Mouse (Mus musculus): ENCODE measurements around the gene Ttc38. TPM values are rescaled to one million over a fixed set of nuclear protein-coding genes. Genes with fewer than 3 reads are reported as not detected.

The Ttc38 gene
- total and polyA plus RNA-seq, 3 experiments = 2.1 to 4.2 TPM; not detected in 1

- TF ChIP-seq CHD2 (IDR thresholded peaks at IDR 0.05; ENCODE audit: low read length) (no peak), GABPA (IDR thresholded peaks at IDR 0.05; ENCODE audit: low read depth, low read length) (no peak), UBTF (IDR thresholded peaks at IDR 0.05; ENCODE audit: borderline replicate concordance, insufficient read depth, low read depth, low read length) (0 out of 2 replicates have a peak, but pooled peaks have one; percentile 60), ELF1 (IDR thresholded peaks at IDR 0.05; ENCODE audit: low read depth, low read length) (peak; percentile 84), EP300 (IDR thresholded peaks at IDR 0.05; ENCODE audit: low read depth in 1 of 2, low read length in 2 of 2) (no peak), MAX (IDR thresholded peaks at IDR 0.05; ENCODE audit: low read length) (peak; percentile 84), SMC3 (IDR thresholded peaks at IDR 0.05; ENCODE audit: low read depth, low read length) (no peak), JUND (IDR thresholded peaks at IDR 0.05; ENCODE audit: low read depth, low read length) (no peak), ZMIZ1 (IDR thresholded peaks at IDR 0.05; ENCODE audit: low read depth, low read length) (peak; percentile 92), USF1 (IDR thresholded peaks at IDR 0.05; ENCODE audit: low read depth, low read length) (no peak), MAZ (IDR thresholded peaks at IDR 0.05; ENCODE audit: low read depth, low read length) (no peak; the same call in 1 of the 2 replicates), MAFK (IDR thresholded peaks at IDR 0.05; ENCODE audit: borderline replicate concordance, low read depth, low read length) (no peak), MEF2A (IDR thresholded peaks at IDR 0.05; ENCODE audit: extremely low read depth, insufficient replicate concordance, low read depth, low read length, poor library complexity, severe bottlenecking) (no peak), NRF1 (IDR thresholded peaks at IDR 0.05; ENCODE audit: insufficient read depth, low read depth, low read length, poor library complexity, severe bottlenecking) (peak; percentile 98)
Measured at GRCm38 (mm10) chr15:85811535-85812277, 20.4 kb upstream of the Ttc38 start, which contains the start of gene Cdpf1 (continued).

GRCm38 (mm10) chr15:85813428-85813827 lies 18.7 kb upstream of the Ttc38 start:
- peak; percentile 68 for DNase-seq (ENCODE audit: low read depth, low spot score)
- Histone ChIP-seq H3K79me2 (ENCODE audit: control insufficient read depth, insufficient read depth, low read length, poor library complexity) (peaks cover 2% of the 10 kb centered on the region; the same call in 1 of the 2 replicates), H3K27me3 (ENCODE audit: control insufficient read depth in 1 of 2, insufficient read depth in 2 of 2, low read length in 2 of 2) (no peaks in the 10 kb centered on the region), H3K4me3 (ENCODE audit: control insufficient read depth in 1 of 2, insufficient read depth in 1 of 2, low read depth in 2 of 2, low read length in 2 of 2) (peak overlapping the region; percentile 38 to 47), H3K36me3 (ENCODE audit: control insufficient read depth in 1 of 2, insufficient read depth in 2 of 2, low read length in 2 of 2) (peaks cover 0 to 15% of the 10 kb centered on the region in 2 experiments; a peak in 2 of 4 replicates), H3K9me3 (replicated peaks; ENCODE audit: insufficient read depth, low read length) (no peaks in the 10 kb centered on the region), H3K27ac (ENCODE audit: control insufficient read depth, low read depth, low read length) (no peak overlapping the region; the same call in 1 of the 2 replicates), H3K9ac (ENCODE audit: control insufficient read depth, low read depth, low read length, poor library complexity, severe bottlenecking) (peak overlapping the region; percentile 27; the same call in 1 of the 2 replicates), H3K4me1 (ENCODE audit: control insufficient read depth in 1 of 2, insufficient read depth in 2 of 2, low read length in 2 of 2) (peaks cover 10 to 21% of the 10 kb centered on the region in 2 experiments)
- TF ChIP-seq CHD2 (IDR thresholded peaks at IDR 0.05; ENCODE audit: low read length) (no peak), TBP (IDR thresholded peaks at IDR 0.05; ENCODE audit: low read depth, low read length) (0 out of 2 replicates have a peak, but pooled peaks have one; percentile 27), SIN3A (IDR thresholded peaks at IDR 0.05; ENCODE audit: low read length) (peak; percentile 47; the same call in 1 of the 2 replicates), POLR2AphosphoS5 (IDR thresholded peaks at IDR 0.05; ENCODE audit: borderline replicate concordance, low read depth, low read length) (no peak), ETS1 (IDR thresholded peaks at IDR 0.05; ENCODE audit: low read depth, low read length) (0 out of 2 replicates have a peak, but pooled peaks have one; percentile 25), POLR2A (IDR thresholded peaks at IDR 0.05; ENCODE audit: control insufficient read depth in 1 of 2, insufficient read depth in 1 of 2, low read depth in 1 of 2, low read length in 2 of 2, poor library complexity in 1 of 2) (peak in 1 of 2 experiments; percentile 26; a peak in 1 of 4 replicates), USF1 (IDR thresholded peaks at IDR 0.05; ENCODE audit: low read depth, low read length) (no peak), GATA1 (IDR thresholded peaks at IDR 0.05; ENCODE audit: low read depth, low read length) (peak; percentile 46)
